Mouse (Mus musculus): Measurements from ENCODE around the gene Snx29.

- no peak for TF ChIP-seq POLR2A (IDR thresholded peaks at IDR 0.05; ENCODE audit: low read depth, low read length)
- no peak for TF ChIP-seq CTCF (IDR thresholded peaks at IDR 0.05; ENCODE audit: borderline replicate concordance, insufficient read depth, low read length)
Observed at GRCm38 (mm10) chr16:11541769-11542168, 219.1 kb downstream of the Snx29 start.

Data from embryonic fibroblast, embryonic 13.5 days (primary cell).